Mouse (Mus musculus): ENCODE data around the gene Acadm. TPM values are rescaled to one million over a fixed set of nuclear protein-coding genes. Genes with fewer than 3 reads are reported as not detected.
A peak's percentile ranks its signal among the peaks of the same experiment; 100 is the strongest.

Gene Acadm
- polyA plus RNA-seq, 1 experiment = 34.1 TPM

DNA sequence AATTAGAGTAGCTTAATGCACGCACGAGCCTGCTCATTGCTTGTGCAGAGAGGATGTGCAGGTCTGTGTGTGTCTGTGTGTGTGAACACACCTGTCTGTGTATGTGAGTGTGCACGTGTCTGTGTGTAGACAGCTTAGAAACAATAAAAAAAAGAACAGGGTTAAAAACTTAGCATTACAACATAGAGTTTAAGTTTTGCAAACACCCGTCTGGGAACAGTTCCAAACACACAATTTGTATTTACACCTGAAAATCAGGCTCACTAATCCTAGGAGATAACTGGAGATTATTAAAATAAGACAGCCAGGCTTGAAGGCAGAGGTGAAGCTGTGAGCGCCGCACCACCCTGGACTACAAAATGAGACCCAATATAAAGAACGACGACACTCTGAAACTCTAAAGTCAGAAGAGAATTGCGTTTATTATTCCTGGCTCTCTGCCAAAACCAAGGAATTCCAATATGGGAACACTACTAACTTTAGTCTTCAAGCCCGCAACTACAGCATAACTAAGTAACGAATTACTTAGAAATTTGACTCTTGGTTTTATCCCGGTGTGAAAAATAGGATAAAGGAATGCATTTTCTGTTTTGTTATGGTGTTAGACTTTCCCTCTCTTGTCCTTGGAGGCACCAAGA, 1.3 kb downstream of the Acadm start:
- DNase-seq (ENCODE audit: low read depth, low spot score) = peak; percentile 46
- 15% methylated on average over 12 of the region's 12 CpGs for WGBS

- 95% methylated on average over 13 of the region's 13 CpGs for WGBS
- DNase-seq (ENCODE audit: low read depth, low spot score) = no peak
These were observed 2.8 kb downstream of the Acadm start for GRCm38 (mm10) chr3:153941613-153942012.

- no peak for DNase-seq (ENCODE audit: low read depth, low spot score)
- 86% methylated on average over 9 of the region's 9 CpGs for WGBS
These were observed 3.9 kb downstream of the Acadm start for GRCm38 (mm10) chr3:153940486-153940885.

- DNase-seq (ENCODE audit: low read depth, low spot score) = no peak
- 85% methylated on average over 8 of the region's 8 CpGs for WGBS
These were observed 4.4 kb downstream of the Acadm start for GRCm38 (mm10) chr3:153940021-153940420.

GRCm38 (mm10) chr3:153937116-153937810, 7.2 kb downstream of the Acadm start:
- no peak for DNase-seq (ENCODE audit: low read depth, low spot score)
- 91% methylated on average over 17 of the region's 17 CpGs for WGBS

DNA sequence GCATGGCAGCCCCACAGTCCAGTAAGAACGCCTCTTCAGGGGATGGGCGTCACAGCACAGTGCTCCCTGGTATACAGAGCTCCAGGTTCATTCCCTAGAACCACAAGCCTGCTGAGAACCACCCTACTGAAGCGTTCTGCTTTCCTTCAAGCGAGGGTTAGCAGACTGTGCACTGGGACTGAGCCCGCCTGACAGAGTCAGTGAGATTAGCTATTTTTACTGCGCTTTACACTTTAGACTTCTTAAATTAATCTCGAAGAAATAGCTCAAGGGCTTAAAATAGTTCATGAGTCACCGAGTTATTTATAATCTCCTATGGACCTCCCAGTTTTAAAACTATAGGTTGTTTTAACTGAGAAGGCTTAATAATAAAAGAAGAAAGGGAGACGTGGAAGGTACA, 8.6 kb downstream of the Acadm start:
- DNase-seq (ENCODE audit: low read depth, low spot score) = no peak
- WGBS = 82% methylated on average over 9 of the region's 9 CpGs

DNA sequence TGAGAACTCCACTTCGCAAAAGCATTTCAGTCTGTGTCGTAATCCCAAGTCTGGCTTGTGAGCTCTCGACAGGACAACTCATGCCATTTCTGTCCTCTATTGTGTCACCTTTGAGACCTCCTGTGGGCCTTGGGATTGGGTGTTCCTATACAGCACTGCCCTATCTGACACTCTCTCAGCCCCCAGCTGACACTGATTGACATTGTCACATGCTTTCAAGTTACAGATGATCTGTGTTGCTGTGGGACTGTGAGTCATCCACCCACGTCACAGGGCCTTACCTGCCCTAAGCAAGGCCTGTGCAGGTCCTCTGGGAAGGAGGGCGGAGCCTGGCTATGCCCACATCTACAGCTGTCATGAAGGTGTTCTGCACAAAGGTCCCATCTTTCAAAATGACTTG, 12.0 kb downstream of the Acadm start:
- DNase-seq (ENCODE audit: low read depth, low spot score) = no peak
- WGBS = 84% methylated on average over 5 of the region's 5 CpGs

- WGBS = 85% methylated on average over 11 of the region's 11 CpGs
- DNase-seq (ENCODE audit: low read depth, low spot score) = no peak
These were observed 14.9 kb downstream of the Acadm start for GRCm38 (mm10) chr3:153929526-153929925.

DNA sequence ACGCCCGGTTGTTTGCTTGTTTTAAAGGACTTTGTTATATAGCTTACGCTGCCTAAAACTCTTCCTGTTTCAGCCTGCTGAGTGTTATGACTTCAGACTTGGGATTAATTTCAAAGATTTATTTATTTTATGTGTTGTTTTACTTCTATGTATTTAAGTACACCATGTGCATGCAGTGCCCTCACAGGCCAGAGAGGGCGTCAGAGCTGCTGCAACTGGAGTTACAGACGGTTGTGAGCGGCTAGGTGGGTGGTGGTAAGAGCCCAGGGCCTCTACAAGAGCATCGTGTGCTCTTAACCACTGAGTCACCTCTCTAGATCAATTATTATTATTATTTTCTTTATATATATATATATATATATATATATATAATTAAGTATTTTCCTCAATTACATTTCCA, 18.1 kb downstream of the Acadm start:
- 87% methylated on average over 7 of the region's 7 CpGs for WGBS
- no peak for DNase-seq (ENCODE audit: low read depth, low spot score)

- WGBS = 67% methylated on average over 10 of the region's 10 CpGs
- DNase-seq (ENCODE audit: low read depth, low spot score) = no peak
These were observed 23.1 kb downstream of the Acadm start for GRCm38 (mm10) chr3:153921147-153921910.

DNA sequence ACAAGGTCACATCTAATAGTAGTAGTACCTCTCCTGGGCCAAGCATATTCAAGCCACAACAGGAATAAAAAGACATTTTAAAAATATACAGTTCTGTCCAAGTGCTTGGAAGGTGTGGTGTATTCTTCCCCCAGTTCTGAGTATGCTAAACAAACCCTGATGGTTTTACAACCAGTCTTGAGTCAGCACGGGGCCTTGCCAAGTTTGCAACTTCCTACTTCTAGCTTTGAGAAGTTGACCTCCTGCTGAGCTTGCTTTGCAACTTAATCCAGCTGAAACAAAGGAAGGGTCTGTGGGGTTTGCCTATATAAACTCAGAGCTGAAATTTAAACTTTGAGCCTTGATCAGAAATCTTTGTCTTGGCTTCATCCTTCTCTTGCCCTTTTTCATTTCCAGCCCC, 27.2 kb downstream of the Acadm start:
- peak; percentile 82 for DNase-seq (ENCODE audit: low read depth, low spot score)
- 2% methylated on average over 1 of the region's 1 CpGs for WGBS

- DNase-seq (ENCODE audit: low read depth, low spot score) = no peak
- 22% methylated on average over 6 of the region's 6 CpGs for WGBS
These were observed 30.8 kb downstream of the Acadm start for GRCm38 (mm10) chr3:153913510-153914243.

DNA sequence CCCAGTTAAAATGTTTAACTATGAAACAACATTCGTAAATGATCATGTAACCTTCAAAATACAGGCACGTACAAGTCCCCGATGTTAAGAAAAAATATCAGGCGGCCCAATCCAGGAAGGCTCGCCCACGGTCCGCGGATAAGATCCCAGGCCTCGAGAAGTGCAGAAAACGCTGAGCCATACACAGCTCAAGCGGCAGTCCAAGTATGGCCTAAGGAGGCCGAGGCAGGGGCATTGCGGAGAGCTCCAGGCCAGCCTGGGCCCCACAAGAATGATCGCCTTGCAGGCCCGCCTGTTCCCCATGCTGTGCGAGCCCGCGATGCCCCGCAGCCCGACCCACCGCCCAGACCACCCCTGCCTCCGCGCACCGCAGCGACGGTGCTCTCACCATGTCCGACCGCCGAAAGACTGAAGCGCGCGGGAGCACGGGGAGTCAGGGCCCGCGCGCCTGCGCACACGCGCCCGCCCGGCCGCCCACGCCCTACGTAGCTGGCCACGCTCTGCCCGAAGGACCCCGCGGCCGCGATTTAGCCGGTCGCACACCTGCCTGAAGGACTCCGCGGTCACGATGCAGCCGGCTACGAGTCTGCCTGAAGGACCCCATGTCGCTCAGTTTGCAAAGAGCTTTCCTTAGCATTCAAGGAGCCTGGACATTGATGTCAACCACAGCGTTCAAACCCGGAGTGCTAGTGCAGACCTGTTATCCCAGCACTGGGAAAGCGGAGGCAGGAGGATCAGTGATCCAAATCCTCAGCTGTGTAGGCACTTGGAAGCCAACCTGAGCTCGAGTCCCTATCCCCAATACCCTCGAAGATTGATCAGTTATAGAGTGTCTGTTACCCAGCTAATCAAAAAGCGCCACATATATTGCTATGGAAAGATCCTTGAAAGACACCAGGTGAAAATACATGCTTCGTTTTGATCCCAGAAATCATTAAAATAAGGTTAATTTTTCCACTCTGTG, 31.6 kb downstream of the Acadm start, which contains the start of gene Rabggtb:
Gene Rabggtb (minus strand): TSS at position 464 of the 964 bp plus-strand sequence.
- under 1% methylated on average over 65 of the region's 65 CpGs for WGBS
- DNase-seq (ENCODE audit: low read depth, low spot score) = peak; percentile 64

DNA sequence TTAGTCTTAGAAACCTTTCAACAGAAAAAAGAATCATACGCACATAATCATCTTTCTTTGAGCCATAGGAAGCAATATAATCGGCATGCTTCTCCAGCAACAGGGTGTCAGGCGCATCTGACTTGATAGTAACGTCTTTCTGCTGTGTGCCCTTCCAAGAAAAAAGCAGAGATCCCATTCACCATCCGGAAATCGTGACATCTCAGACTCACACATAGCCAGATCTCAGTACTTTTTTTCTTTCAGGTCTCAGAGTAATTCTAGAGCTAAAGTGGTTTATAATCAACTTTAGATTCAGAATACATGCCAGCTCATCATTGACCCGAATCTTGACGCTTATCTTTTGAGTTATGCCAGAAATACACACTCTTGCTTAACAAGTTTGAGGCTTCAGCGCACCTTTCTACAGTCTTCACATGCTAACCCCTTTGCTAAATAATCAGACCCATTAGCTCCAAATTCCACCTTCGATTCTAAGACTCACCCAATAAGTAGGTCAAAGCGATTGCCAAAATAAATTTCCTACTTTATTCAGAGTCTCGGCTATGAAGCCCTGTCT, 32.5 kb downstream of the Acadm start:
- WGBS = 1% methylated on average over 12 of the region's 12 CpGs
- no peak for DNase-seq (ENCODE audit: low read depth, low spot score)

GRCm38 (mm10) chr3:153911197-153911881, 33.1 kb downstream of the Acadm start:
- DNase-seq (ENCODE audit: low read depth, low spot score) = no peak
- WGBS = 18% methylated on average over 8 of the region's 8 CpGs

DNA sequence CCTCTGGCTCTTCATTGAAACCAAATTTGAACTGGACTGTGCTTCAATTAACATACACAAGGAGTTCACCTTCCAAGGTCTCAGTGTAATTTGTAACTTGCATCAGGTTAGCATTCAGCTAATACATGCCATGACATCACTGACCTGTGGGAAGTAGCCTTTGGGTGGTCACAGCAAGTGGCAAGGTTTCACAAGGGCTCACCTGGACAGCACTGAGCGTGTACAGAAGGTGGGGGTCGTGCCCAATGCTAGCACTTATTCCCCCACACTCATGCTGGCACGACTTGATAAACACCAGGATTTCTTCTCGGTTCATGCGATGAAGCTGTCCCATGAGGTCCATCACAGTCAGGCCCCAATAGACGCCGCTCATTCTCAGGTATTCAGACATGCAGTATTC, 33.9 kb downstream of the Acadm start:
- WGBS = 45% methylated on average over 7 of the region's 7 CpGs
- no peak for DNase-seq (ENCODE audit: low read depth, low spot score)

GRCm38 (mm10) chr3:153908919-153909318, 35.5 kb downstream of the Acadm start:
- no peak for DNase-seq (ENCODE audit: low read depth, low spot score)
- 51% methylated on average over 5 of the region's 5 CpGs for WGBS

Measured in large intestine, adult 2 months (tissue).